Mouse (Mus musculus): Measurements from ENCODE around the gene Golph3.

DNA sequence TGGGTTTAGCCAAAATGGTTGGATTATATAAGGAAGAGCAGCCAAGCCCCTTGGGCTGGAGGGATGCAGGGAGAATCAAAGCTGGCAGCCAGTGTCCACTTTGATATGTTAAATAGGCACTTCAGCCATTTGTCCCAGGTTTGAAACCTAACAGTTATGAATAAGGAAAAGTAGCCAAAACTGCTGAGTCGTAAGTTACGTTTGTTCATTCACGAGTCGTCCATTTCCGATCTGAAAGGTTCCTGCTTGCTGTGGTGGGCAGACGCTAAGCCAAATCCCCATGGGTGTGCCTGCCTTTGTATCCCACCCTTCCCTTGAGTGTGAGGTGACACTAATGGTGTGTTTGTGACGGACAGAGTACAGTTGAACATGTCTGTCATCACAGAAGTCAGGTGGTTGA, 9.8 kb upstream of the Golph3 start:
- TF ChIP-seq CTCF (IDR thresholded peaks at IDR 0.05; ENCODE audit: extremely low read depth, insufficient read depth, insufficient read length, insufficient replicate concordance) (no peak), POLR2A (IDR thresholded peaks at IDR 0.05; ENCODE audit: low read depth, low read length) (no peak)

Data from spleen, adult 2 months (tissue).